Mouse (Mus musculus) CH12.LX (cell line): ENCODE measurements around the gene Fgfr2. TPM values are rescaled to one million over a fixed set of nuclear protein-coding genes. Genes with fewer than 3 reads are reported as not detected.

Experiments used
- DNase-seq: peaks from one replicate; pipeline ENCODE4 v3.0.0-alpha.2; 2013; ENCODE audit errors: extremely low read depth
- H3K27ac ChIP-seq: 2 replicates; pipeline ENCODE4 v1.5.1; 2012; ENCODE audit warnings: low read depth, mild to moderate bottlenecking, control low read depth, moderate library complexity; ENCODE audit not compliant: insufficient read depth
- H3K27me3 ChIP-seq: replicated peaks from 2 replicates; pipeline ENCODE3; 2012; ENCODE audit warnings: inconsistent platforms
- H3K36me3 ChIP-seq, 2 experiments: replicated peaks in 1 of 2; 2 replicates each; pipeline versions ENCODE3 to v1.6.1; 2012; ENCODE audit warnings: inconsistent platforms in 1 of 2, low read length in 1 of 2, mild to moderate bottlenecking in 1 of 2, mixed read lengths in 1 of 2, moderate library complexity in 1 of 2; ENCODE audit not compliant: control insufficient read depth in 1 of 2, insufficient read depth in 1 of 2
- H3K4me1 ChIP-seq, 2 experiments: 2 replicates each; pipeline ENCODE4 v1.6.1; 2012; ENCODE audit warnings: inconsistent platforms in 1 of 2, moderate library complexity in 1 of 2; ENCODE audit not compliant: insufficient read depth in 2 of 2, control insufficient read depth in 1 of 2
- H3K4me2 ChIP-seq: 2 replicates; pipeline ENCODE4 v1.6.1; 2012; ENCODE audit warnings: low read depth, mild to moderate bottlenecking, control low read depth; ENCODE audit not compliant: poor library complexity, insufficient read depth, severe bottlenecking
- H3K4me3 ChIP-seq, 3 experiments: fragments of 150-350 bp in 1 of 3; sonication (generic) in 1 of 3; replicated peaks in 1 of 3; 2 replicates each; pipeline versions ENCODE3 to v1.5.1; 2011 to 2012; ENCODE audit warnings: low read depth in 2 of 3, low read length in 2 of 3, mild to moderate bottlenecking in 2 of 3, moderate library complexity in 2 of 3, control low read depth in 1 of 3, improper control_type of control experiment in 1 of 3, inconsistent platforms in 1 of 3, mixed read lengths in 1 of 3; ENCODE audit not compliant: poor library complexity in 1 of 3
- H3K79me2 ChIP-seq: replicated peaks from 2 replicates; pipeline ENCODE4 v1.6.1; 2012; ENCODE audit warnings: mild to moderate bottlenecking, moderate library complexity; ENCODE audit not compliant: control insufficient read depth, poor library complexity, insufficient read depth, severe bottlenecking; ENCODE audit errors: extremely low read depth
- H3K9ac ChIP-seq: 2 replicates; pipeline ENCODE4 v1.6.1; 2012; ENCODE audit warnings: low read depth, mild to moderate bottlenecking, control low read depth, moderate library complexity; ENCODE audit not compliant: insufficient read depth
- H3K9me3 ChIP-seq: replicated peaks from 2 replicates; pipeline ENCODE3; 2012; ENCODE audit warnings: low read length, inconsistent platforms, mixed read lengths
- CHD1 ChIP-seq: IDR thresholded peaks from 2 replicates; pipeline ENCODE4 v1.6.1; 2012; ENCODE audit warnings: low read depth, low read length, improper control_type of control experiment, inconsistent platforms
- CTCF ChIP-seq, 2 experiments: IDR thresholded peaks in 1 of 2; conservative IDR thresholded peaks in 1 of 2; 2 replicates each; pipeline ENCODE4 v1.5.1; 2011 to 2012; ENCODE audit warnings: low read depth in 2 of 2, low read length in 2 of 2, improper control_type of control experiment in 1 of 2, inconsistent platforms in 1 of 2, mild to moderate bottlenecking in 1 of 2, moderate library complexity in 1 of 2
- E2F4 ChIP-seq: IDR thresholded peaks from 2 replicates; pipeline ENCODE4 v1.6.1; 2011; ENCODE audit warnings: low read depth, low read length, improper control_type of control experiment; ENCODE audit not compliant: insufficient replicate concordance
- IRF4 ChIP-seq: IDR thresholded peaks from 2 replicates; pipeline ENCODE4 v1.6.1; 2014; ENCODE audit warnings: low read depth, mild to moderate bottlenecking, inconsistent platforms, low read length, improper control_type of control experiment
- KAT2A ChIP-seq: IDR thresholded peaks from 2 replicates; pipeline ENCODE4 v1.6.1; 2012; ENCODE audit warnings: low read length, improper control_type of control experiment, inconsistent platforms; ENCODE audit not compliant: insufficient replicate concordance
- MAFK ChIP-seq: IDR thresholded peaks from 2 replicates; pipeline ENCODE4 v1.6.1; 2011; ENCODE audit warnings: low read length, improper control_type of control experiment; ENCODE audit not compliant: insufficient replicate concordance
- MAX ChIP-seq: IDR thresholded peaks from 2 replicates; pipeline ENCODE4 v1.6.1; 2011; ENCODE audit warnings: low read length, improper control_type of control experiment
- MAZ ChIP-seq: IDR thresholded peaks from 2 replicates; pipeline ENCODE4 v1.6.1; 2012; ENCODE audit warnings: low read depth, mild to moderate bottlenecking, inconsistent platforms, low read length, improper control_type of control experiment, moderate library complexity
- MEF2A ChIP-seq: IDR thresholded peaks from 2 replicates; pipeline ENCODE4 v1.6.1; 2014; ENCODE audit warnings: low read depth, mild to moderate bottlenecking, inconsistent platforms, low read length, improper control_type of control experiment, borderline replicate concordance
- NELFE ChIP-seq: IDR thresholded peaks from 2 replicates; pipeline ENCODE4 v1.6.1; 2011; ENCODE audit warnings: low read depth, low read length, improper control_type of control experiment
- NRF1 ChIP-seq: IDR thresholded peaks from 2 replicates; pipeline ENCODE4 v1.6.1; 2014; ENCODE audit warnings: low read depth, mild to moderate bottlenecking, inconsistent platforms, low read length, improper control_type of control experiment, moderate library complexity
- PAX5 ChIP-seq: IDR thresholded peaks from 2 replicates; pipeline ENCODE4 v1.6.1; 2012; ENCODE audit warnings: low read length, inconsistent platforms, mixed read lengths
- POLR2AphosphoS2 ChIP-seq: IDR thresholded peaks from 2 replicates; pipeline ENCODE4 v1.6.1; 2011; ENCODE audit warnings: low read depth, low read length, improper control_type of control experiment
- RAD21 ChIP-seq: IDR thresholded peaks from 2 replicates; pipeline ENCODE4 v1.6.1; 2011; ENCODE audit warnings: low read depth, mild to moderate bottlenecking, low read length, improper control_type of control experiment, moderate library complexity
- SIN3A ChIP-seq: IDR thresholded peaks from 2 replicates; pipeline ENCODE4 v1.6.1; 2012; ENCODE audit warnings: low read length, improper control_type of control experiment, inconsistent platforms
- SMC3 ChIP-seq: IDR thresholded peaks from 2 replicates; pipeline ENCODE4 v1.6.1; 2011; ENCODE audit warnings: low read depth, low read length, improper control_type of control experiment
- TCF12 ChIP-seq: IDR thresholded peaks from 2 replicates; pipeline ENCODE4 v1.6.1; 2014; ENCODE audit warnings: low read depth, mild to moderate bottlenecking, inconsistent platforms, low read length, improper control_type of control experiment
- UBTF ChIP-seq: IDR thresholded peaks from 2 replicates; pipeline ENCODE4 v1.6.1; 2012; ENCODE audit warnings: low read depth, mild to moderate bottlenecking, inconsistent platforms, low read length, improper control_type of control experiment, moderate library complexity
- ZC3H11A ChIP-seq: IDR thresholded peaks from 2 replicates; pipeline ENCODE4 v1.6.1; 2012; ENCODE audit warnings: low read depth, mild to moderate bottlenecking, inconsistent platforms, low read length, improper control_type of control experiment
- ZKSCAN1 ChIP-seq: IDR thresholded peaks from 2 replicates; pipeline ENCODE4 v1.6.1; 2012; ENCODE audit warnings: low read depth, inconsistent platforms, low read length, improper control_type of control experiment, borderline replicate concordance
- dilution Hi-C: fragments of 300-500 bp; cut with MboI; formaldehyde crosslinking; loops from 2 replicates; pipeline ENCODE4 v1.14.3; 2020; ENCODE audit warnings: low sequenced_read_pairs; ENCODE audit not compliant: extremely low pct_unique_long_range_greater_than_20kb, extremely low pct_ligation_motif_present
- in situ Hi-C: fragments of 300-500 bp; cut with MboI; formaldehyde crosslinking; loops from 3 replicates; pipeline ENCODE4 v1.14.3; 2019; ENCODE audit warnings: low sequenced_read_pairs, low pct_ligation_motif_present, low pct_unique_long_range_greater_than_20kb, mixed read lengths
- polyA plus RNA-seq: library from polyadenylated mRNA; unstranded; fragments of >175 nt; gene quantifications from 2 replicates; pipeline ENCODE4 v1.2.1, GENCODE M21; 2012; ENCODE audit warnings: low read depth; ENCODE audit not compliant: insufficient read length
- total RNA-seq, 2 experiments: library from RNA; depleted of rRNA; stranded (reverse); fragments of 300-350 nt in 1 of 2; fragments of >200 nt in 1 of 2; gene quantifications; 2 replicates each; pipeline ENCODE4 v1.2.3; 2012 to 2014

The Fgfr2 gene
- total and polyA plus RNA-seq, 3 experiments, result not detected

- Histone ChIP-seq H3K27me3 (no peaks in the 10 kb centered on the region), H3K4me1 (peaks cover 0 to 17% of the 10 kb centered on the region in 2 experiments; a peak in 2 of 4 replicates), H3K9ac (no peak overlapping the region), H3K27ac (no peak overlapping the region), H3K4me2 (no peak overlapping the region), H3K79me2 (no peaks in the 10 kb centered on the region), H3K9me3 (no peaks in the 10 kb centered on the region), H3K36me3 (peaks cover 8 to 73% of the 10 kb centered on the region in 2 experiments), H3K4me3 (no peak overlapping the region)
- TF ChIP-seq IRF4 (no peak), SIN3A (no peak), MAZ (no peak), NRF1 (no peak)
- in situ Hi-C loops (loop anchor here (10.0 kb wide), 1 partner anchor 64 kb away; the partner anchor contains the start of gene Zranb1), dilution Hi-C loops (no loop called here)
- DNase-seq, result no peak
Measured at GRCm38 (mm10) chr7:132999061-132999460, 124.1 kb downstream of the Fgfr2 start.

DNA sequence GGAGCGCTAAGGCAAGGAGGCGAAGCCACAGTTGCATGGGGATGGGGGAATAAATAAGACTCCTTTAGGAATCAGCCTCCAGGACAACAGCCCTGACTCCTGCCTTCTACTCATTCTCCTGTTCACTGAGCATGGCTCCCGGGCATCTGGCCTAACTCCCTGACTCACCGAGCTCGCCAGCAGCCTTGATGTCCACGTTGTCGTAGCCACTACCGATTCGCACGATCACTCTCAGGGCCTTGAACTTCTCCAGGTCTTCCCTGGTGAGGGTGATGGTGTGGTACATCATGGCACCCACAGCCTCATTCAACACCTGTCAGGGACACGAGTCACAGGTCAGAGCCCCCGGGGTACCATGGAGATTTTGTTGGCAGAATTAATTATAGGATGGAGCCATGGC, 124.5 kb downstream of the Fgfr2 start:
- TF ChIP-seq UBTF, result no peak
- in situ Hi-C loops, result loop anchor here (10.0 kb wide), 1 partner anchor 64 kb away; the partner anchor contains the start of gene Zranb1
- no peak overlapping the region for H3K4me3 ChIP-seq
- dilution Hi-C loops, result no loop called here
- peaks cover 8 to 77% of the 10 kb centered on the region in 2 experiments for H3K36me3 ChIP-seq
- no peak overlapping the region for H3K4me2 ChIP-seq
- H3K4me1 ChIP-seq, result peaks cover 0 to 15% of the 10 kb centered on the region in 2 experiments; a peak in 2 of 4 replicates
- DNase-seq, result no peak
- no peaks in the 10 kb centered on the region for H3K9me3 ChIP-seq
- H3K27me3 ChIP-seq, result no peaks in the 10 kb centered on the region
- H3K27ac ChIP-seq, result no peak overlapping the region
- no peaks in the 10 kb centered on the region for H3K79me2 ChIP-seq
- no peak overlapping the region for H3K9ac ChIP-seq

- no peaks in the 10 kb centered on the region for H3K27me3 ChIP-seq
- TF ChIP-seq ZC3H11A (0 out of 2 replicates have a peak, but pooled peaks have one; percentile 5), TCF12 (no peak), SIN3A (no peak), MAFK (no peak), ZKSCAN1 (no peak), MAZ (no peak), IRF4 (peak; percentile 15; the same call in 1 of the 2 replicates), CTCF (conservative IDR thresholded peaks at IDR 0.05 in 1 of 2, IDR thresholded peaks at IDR 0.05 in 1 of 2; ENCODE audit: low read depth in 2 of 2, low read length in 2 of 2) (peak; percentile 21 to 76; a peak in 2 of 4 replicates), MEF2A (no peak), POLR2AphosphoS2 (no peak), UBTF (no peak), SMC3 (peak; percentile 76), MAX (peak; percentile 15; the same call in 1 of the 2 replicates), E2F4 (no peak), KAT2A (no peak), PAX5 (no peak), RAD21 (peak; percentile 57), NELFE (no peak), CHD1 (no peak)
- H3K27ac ChIP-seq, result no peak overlapping the region
- dilution Hi-C loops (no loop called here), in situ Hi-C loops (loop anchor here (10.0 kb wide), 1 partner anchor 62 kb away; the partner anchor contains the start of gene Zranb1)
- no peaks in the 10 kb centered on the region for H3K79me2 ChIP-seq
- peaks cover 0 to 4% of the 10 kb centered on the region in 2 experiments; a peak in 2 of 4 replicates for H3K4me1 ChIP-seq
- H3K4me3 ChIP-seq, result no peak overlapping the region
- peaks cover 9 to 95% of the 10 kb centered on the region in 2 experiments for H3K36me3 ChIP-seq
- H3K9ac ChIP-seq, result no peak overlapping the region
- peak; percentile 33 for DNase-seq
- H3K4me2 ChIP-seq, result no peak overlapping the region
- no peaks in the 10 kb centered on the region for H3K9me3 ChIP-seq
Measured at GRCm38 (mm10) chr7:132996391-132996790, 126.8 kb downstream of the Fgfr2 start.
